Mouse (Mus musculus) bone marrow macrophage, adult 2 months (primary cell): ENCODE data around the gene Runx1. TPM values are rescaled to one million over a fixed set of nuclear protein-coding genes. Genes with fewer than 3 reads are reported as not detected.

Experiments used
- H3K27ac ChIP-seq: 2 replicates; pipeline ENCODE4 v1.5.1; 2012; ENCODE audit warnings: low read depth, low read length; ENCODE audit not compliant: insufficient read depth
- H3K4me1 ChIP-seq: 2 replicates; pipeline ENCODE4 v1.6.1; 2012; ENCODE audit warnings: low read length; ENCODE audit not compliant: control insufficient read depth, insufficient read depth
- H3K4me3 ChIP-seq: 2 replicates; pipeline ENCODE4 v1.5.1; 2012; ENCODE audit warnings: mild to moderate bottlenecking, low read length, moderate library complexity; ENCODE audit not compliant: insufficient read depth
- CTCF ChIP-seq: IDR thresholded peaks from 2 replicates; pipeline ENCODE4 v1.5.1; 2012; ENCODE audit warnings: low read depth, mild to moderate bottlenecking, low read length, moderate library complexity
- POLR2A ChIP-seq: IDR thresholded peaks from 2 replicates; pipeline ENCODE4 v1.6.1; 2012; ENCODE audit warnings: mild to moderate bottlenecking, low read depth, low read length, borderline replicate concordance
- polyA plus RNA-seq: library from polyadenylated mRNA; stranded (reverse); fragments of >200 nt; gene quantifications from 2 replicates; pipeline ENCODE4 v1.2.4, GENCODE M21; 2012; ENCODE audit not compliant: missing spikeins, insufficient read depth, insufficient read length

Runx1 gene
- polyA plus RNA-seq, 1 experiment, result 103 TPM

GRCm38 (mm10) chr16:92739071-92739793 is 86.7 kb downstream of the Runx1 start:
- TF ChIP-seq POLR2A (no peak), CTCF (no peak)
- Histone ChIP-seq H3K4me3 (no peak overlapping the region), H3K27ac (0 out of 2 replicates have a peak overlapping the region, but pooled peaks have one; percentile 60), H3K4me1 (peaks cover 25% of the 10 kb centered on the region)

GRCm38 (mm10) chr16:92738476-92739010 is 87.4 kb downstream of the Runx1 start:
- no peak overlapping the region for H3K4me3 ChIP-seq
- no peak overlapping the region for H3K27ac ChIP-seq
- peaks cover 28% of the 10 kb centered on the region for H3K4me1 ChIP-seq
- no peak for TF ChIP-seq POLR2A
- TF ChIP-seq CTCF, result no peak

- TF ChIP-seq POLR2A (no peak), CTCF (no peak)
- Histone ChIP-seq H3K27ac (peak overlapping the region; percentile 64), H3K4me3 (no peak overlapping the region), H3K4me1 (peaks cover 68% of the 10 kb centered on the region)
These were observed 99.1 kb downstream of the Runx1 start for GRCm38 (mm10) chr16:92726870-92727269.

GRCm38 (mm10) chr16:92724526-92724925 is 101.4 kb downstream of the Runx1 start:
- H3K4me1 ChIP-seq, result peaks cover 59% of the 10 kb centered on the region
- H3K27ac ChIP-seq, result peak overlapping the region; percentile 67
- TF ChIP-seq CTCF (no peak), POLR2A (no peak)
- H3K4me3 ChIP-seq, result no peak overlapping the region

GRCm38 (mm10) chr16:92720678-92721077 is 105.3 kb downstream of the Runx1 start:
- TF ChIP-seq CTCF, result no peak
- no peak for TF ChIP-seq POLR2A
- H3K4me3 ChIP-seq, result no peak overlapping the region
- peaks cover 65% of the 10 kb centered on the region for H3K4me1 ChIP-seq
- H3K27ac ChIP-seq, result no peak overlapping the region

GRCm38 (mm10) chr16:92719725-92720124 is 106.2 kb downstream of the Runx1 start:
- TF ChIP-seq CTCF, result no peak
- TF ChIP-seq POLR2A, result no peak
- H3K4me1 ChIP-seq, result peaks cover 63% of the 10 kb centered on the region

GRCm38 (mm10) chr16:92715599-92716483 is 110.1 kb downstream of the Runx1 start:
- peaks cover 80% of the 10 kb centered on the region for H3K4me1 ChIP-seq
- peak overlapping the region; percentile 72 for H3K27ac ChIP-seq
- H3K4me3 ChIP-seq, result peak overlapping the region; percentile 7
- TF ChIP-seq POLR2A, result no peak
- no peak for TF ChIP-seq CTCF

More at GRCm38 (mm10) chr16:92719725-92720124, 106.2 kb downstream of the Runx1 start:
- no peak overlapping the region for H3K27ac ChIP-seq
- no peak overlapping the region for H3K4me3 ChIP-seq

GRCm38 (mm10) chr16:92710161-92710560 is 115.8 kb downstream of the Runx1 start:
- Histone ChIP-seq H3K27ac (peak overlapping the region; percentile 28; the same call in 1 of the 2 replicates), H3K4me1 (peaks cover 78% of the 10 kb centered on the region), H3K4me3 (no peak overlapping the region)
- TF ChIP-seq CTCF (no peak), POLR2A (no peak)

GRCm38 (mm10) chr16:92708718-92709117 is 117.2 kb downstream of the Runx1 start:
- Histone ChIP-seq H3K4me1 (peaks cover 78% of the 10 kb centered on the region), H3K4me3 (no peak overlapping the region), H3K27ac (no peak overlapping the region)
- TF ChIP-seq POLR2A, result no peak
- no peak for TF ChIP-seq CTCF

GRCm38 (mm10) chr16:92707712-92708111 is 118.2 kb downstream of the Runx1 start:
- Histone ChIP-seq H3K4me3 (no peak overlapping the region), H3K27ac (no peak overlapping the region), H3K4me1 (peaks cover 76% of the 10 kb centered on the region)
- TF ChIP-seq CTCF (no peak), POLR2A (no peak)
